Mouse (Mus musculus): ENCODE results near the gene Ncbp3. TPM values are rescaled to one million over a fixed set of nuclear protein-coding genes. Genes with fewer than 3 reads are reported as not detected.

Ncbp3 gene
- total RNA-seq, 2 experiments from 2014 or later, result 8.3 to 8.9 TPM

- intact Hi-C loops (cut with DNase I), result loop anchor here (5.0 kb wide), 1 partner anchor 417 kb away; the partner anchor contains the start of gene Ube2g1
- peak in 1 of 2 experiments; percentile 18 for DNase-seq (ENCODE audit: low spot score in 2 of 2)
Observed at GRCm38 (mm10) chr11:73024236-73024904, 23.2 kb upstream of the Ncbp3 start.

GRCm38 (mm10) chr11:73026961-73027360, 20.6 kb upstream of the Ncbp3 start:
- DNase-seq (ENCODE audit: low spot score in 2 of 2), result no peak
- intact Hi-C loops (cut with DNase I), result no loop called here

GRCm38 (mm10) chr11:73030821-73031498, 16.6 kb upstream of the Ncbp3 start:
- intact Hi-C loops (cut with DNase I), result no loop called here
- peak; percentile 87 to 98 for DNase-seq (ENCODE audit: low spot score in 2 of 2)

GRCm38 (mm10) chr11:73031536-73031935, 16.0 kb upstream of the Ncbp3 start:
- intact Hi-C loops (cut with DNase I), result no loop called here
- no peak for DNase-seq (ENCODE audit: low spot score in 2 of 2)

- DNase-seq (ENCODE audit: low spot score in 2 of 2), result no peak
- intact Hi-C loops (cut with DNase I), result no loop called here
Observed at GRCm38 (mm10) chr11:73036077-73036476, 11.5 kb upstream of the Ncbp3 start.

GRCm38 (mm10) chr11:73036889-73037288, 10.7 kb upstream of the Ncbp3 start:
- DNase-seq (ENCODE audit: low spot score in 2 of 2), result no peak
- intact Hi-C loops (cut with DNase I), result no loop called here

- no peak for DNase-seq (ENCODE audit: low spot score in 2 of 2)
- intact Hi-C loops (cut with DNase I), result no loop called here
Observed at GRCm38 (mm10) chr11:73037691-73038090, 9.9 kb upstream of the Ncbp3 start.

DNA sequence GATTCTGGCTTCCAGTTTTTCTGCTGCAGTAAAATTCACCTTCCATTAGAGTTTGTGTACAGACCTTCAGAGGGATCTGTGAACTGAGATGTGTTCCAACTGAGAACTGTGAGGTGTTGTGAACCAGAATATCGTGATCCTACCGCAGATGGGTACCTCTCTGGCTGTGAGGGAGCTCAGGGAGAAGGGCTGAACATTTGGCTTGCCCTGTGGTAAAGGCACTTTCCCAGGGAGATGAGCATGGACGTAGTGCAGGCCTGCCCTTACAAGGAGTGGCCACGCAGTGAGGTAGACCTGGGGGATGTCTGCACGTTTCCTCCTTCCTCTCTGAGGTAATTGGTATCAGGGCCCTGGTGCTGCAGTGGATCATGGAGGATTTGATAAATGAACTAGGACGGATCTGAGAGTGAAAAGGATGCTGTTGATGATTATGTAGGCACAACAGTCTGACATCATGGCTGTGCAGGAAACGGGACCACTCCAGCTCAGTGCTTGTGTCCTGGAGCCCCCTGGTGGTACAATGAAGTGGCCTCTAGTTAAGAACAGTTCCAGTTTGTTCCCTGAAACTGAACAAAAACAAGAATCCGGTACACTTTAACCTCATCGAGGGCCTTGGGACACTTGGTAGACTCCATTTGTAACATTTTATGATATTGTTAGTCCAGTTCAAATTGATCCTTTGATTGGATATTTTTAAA, 8.3 kb upstream of the Ncbp3 start:
- intact Hi-C loops (cut with DNase I), result loop anchor here (1.0 kb wide), 1 partner anchor 33 kb away; no protein-coding TSS in a partner anchor
- DNase-seq (ENCODE audit: low spot score in 2 of 2), result peak; percentile 54 to 57

GRCm38 (mm10) chr11:73044229-73044755, 3.3 kb upstream of the Ncbp3 start:
- no peak for DNase-seq (ENCODE audit: low spot score in 2 of 2)
- intact Hi-C loops (cut with DNase I), result no loop called here

GRCm38 (mm10) chr11:73044789-73045188, 2.8 kb upstream of the Ncbp3 start:
- intact Hi-C loops (cut with DNase I), result loop anchor here (5.0 kb wide), 1 partner anchor 117 kb away; no protein-coding TSS in a partner anchor
- no peak for DNase-seq (ENCODE audit: low spot score in 2 of 2)

GRCm38 (mm10) chr11:73048030-73048876, 670 bp downstream of the Ncbp3 start:
- no peak for DNase-seq (ENCODE audit: low spot score in 2 of 2)
- intact Hi-C loops (cut with DNase I), result loop anchor here (5.0 kb wide), 1 partner anchor 121 kb away; no protein-coding TSS in a partner anchor

GRCm38 (mm10) chr11:73049335-73049734, 1.8 kb downstream of the Ncbp3 start:
- intact Hi-C loops (cut with DNase I), result loop anchor here (5.0 kb wide), 1 partner anchor 122 kb away; no protein-coding TSS in a partner anchor
- peak; percentile 74 to 81 for DNase-seq (ENCODE audit: low spot score in 2 of 2)

DNA sequence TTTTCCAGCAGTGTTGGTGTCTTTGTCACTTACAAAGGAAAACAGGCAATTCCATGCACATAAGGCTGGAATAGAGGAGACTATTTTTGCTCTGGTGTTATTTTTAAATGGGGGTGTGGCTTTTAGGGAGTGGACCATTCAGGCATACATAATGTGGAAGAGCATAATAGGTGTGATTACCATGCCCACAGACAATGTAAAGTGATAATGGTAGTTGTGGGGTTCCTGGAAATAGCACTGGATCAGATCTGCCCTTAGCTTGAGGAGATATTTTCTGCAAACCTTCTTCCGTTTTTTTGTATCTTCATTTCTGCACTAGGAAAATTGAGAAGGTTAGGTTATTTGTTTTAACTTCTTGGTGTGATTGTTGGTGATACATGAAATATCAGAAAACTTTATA, 5.2 kb downstream of the Ncbp3 start:
- intact Hi-C loops (cut with DNase I), result no loop called here
- no peak for DNase-seq (ENCODE audit: low spot score in 2 of 2)

GRCm38 (mm10) chr11:73057701-73058100, 10.1 kb downstream of the Ncbp3 start:
- intact Hi-C loops (cut with DNase I), result no loop called here
- no peak for DNase-seq (ENCODE audit: low spot score in 2 of 2)

DNA sequence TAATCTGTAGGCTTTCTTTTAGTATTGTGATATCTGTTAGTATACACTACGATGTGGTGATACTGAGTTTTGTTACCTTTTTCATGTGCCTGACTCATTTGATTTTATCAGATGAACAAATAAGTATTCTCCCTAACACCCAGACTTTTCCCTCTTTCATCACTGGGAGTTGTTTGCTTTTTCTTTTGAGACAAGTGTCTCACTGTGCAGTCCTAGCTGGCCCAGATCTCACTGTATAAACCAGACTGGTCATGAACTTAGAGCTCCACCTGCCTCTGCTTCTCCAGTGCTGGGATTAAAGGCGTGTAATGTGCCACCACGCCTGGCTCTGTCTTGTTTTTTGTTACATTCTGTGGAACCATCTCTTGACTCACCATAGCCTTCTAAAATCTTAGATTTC, 12.0 kb downstream of the Ncbp3 start:
- DNase-seq (ENCODE audit: low spot score in 2 of 2), result no peak
- intact Hi-C loops (cut with DNase I), result no loop called here

DNA sequence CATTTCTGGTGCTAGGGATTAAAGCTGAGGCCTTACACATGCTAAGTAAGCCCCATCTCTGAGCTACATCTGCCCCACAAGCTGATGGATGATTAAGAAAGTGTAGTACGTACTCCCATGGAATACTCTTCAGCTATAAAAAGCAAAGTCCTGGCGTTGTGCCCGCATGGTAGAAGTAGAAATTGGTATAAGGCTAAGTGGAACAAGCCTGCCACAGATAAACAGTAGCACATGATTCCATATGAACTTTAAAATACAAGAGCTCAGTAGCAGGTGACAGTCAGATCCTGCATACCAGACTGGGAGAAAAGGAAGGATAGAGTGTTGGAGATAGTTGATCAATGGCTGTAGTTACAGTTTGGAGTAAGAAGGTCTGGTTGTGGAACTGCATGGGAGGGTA, 13.8 kb downstream of the Ncbp3 start:
- no peak for DNase-seq (ENCODE audit: low spot score in 2 of 2)
- intact Hi-C loops (cut with DNase I), result no loop called here

DNA sequence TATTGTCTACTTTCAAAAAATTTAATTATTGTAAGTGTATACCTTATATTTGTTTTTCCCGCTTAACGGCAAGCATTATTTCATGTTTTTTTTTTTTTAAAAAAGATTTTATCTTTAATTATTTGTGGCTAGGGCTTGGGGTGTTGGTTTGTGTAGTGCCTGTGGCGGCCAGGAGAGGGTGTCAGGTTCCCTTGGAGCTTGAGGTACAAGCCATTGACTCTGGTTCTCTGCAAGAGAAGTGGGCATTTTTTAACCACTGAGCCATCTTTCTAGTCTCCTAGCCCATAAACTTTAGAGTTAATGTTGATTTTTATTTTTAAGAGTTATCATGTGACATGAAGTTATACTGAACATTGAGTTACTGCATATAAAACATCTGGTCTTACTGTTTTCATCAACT, 24.3 kb downstream of the Ncbp3 start:
- intact Hi-C loops (cut with DNase I), result loop anchor here (1.0 to 5.0 kb wide), 2 partner anchors 35 to 1300 kb away; no protein-coding TSS in a partner anchor
- DNase-seq (ENCODE audit: low spot score in 2 of 2), result peak; percentile 39 to 56

GRCm38 (mm10) chr11:73076295-73076694, 28.7 kb downstream of the Ncbp3 start:
- no peak for DNase-seq (ENCODE audit: low spot score in 2 of 2)
- intact Hi-C loops (cut with DNase I), result no loop called here

GRCm38 (mm10) chr11:73076733-73077132, 29.1 kb downstream of the Ncbp3 start:
- DNase-seq (ENCODE audit: low spot score in 2 of 2), result no peak
- intact Hi-C loops (cut with DNase I), result no loop called here
